Mouse (Mus musculus) gastrocnemius, adult 8-10 months (tissue): ENCODE measurements around the gene Nav2. TPM values are rescaled to one million over a fixed set of nuclear protein-coding genes. Genes with fewer than 3 reads are reported as not detected.

Experiments
- DNase-seq, 2 experiments: peaks; one replicate each; pipeline ENCODE4 v3.0.0; 2022; ENCODE audit warnings: low spot score in 2 of 2
- total RNA-seq, 4 experiments: library from RNA; stranded (reverse); gene quantifications; 2 replicates each; pipeline ENCODE4 v1.2.4; 2022

Nav2 gene
- total RNA-seq, 4 experiments from 2014 or later: 15.9 to 30.8 (median 25.7) TPM

GRCm38 (mm10) chr7:49093596-49093995 is 185.1 kb downstream of the Nav2 start:
- DNase-seq: no peak

GRCm38 (mm10) chr7:49094531-49094930 is 186.0 kb downstream of the Nav2 start:
- DNase-seq: no peak

GRCm38 (mm10) chr7:49101291-49101690 is 192.8 kb downstream of the Nav2 start:
- no peak for DNase-seq

GRCm38 (mm10) chr7:49102223-49102622 is 193.7 kb downstream of the Nav2 start:
- no peak for DNase-seq

- DNase-seq: no peak
Measured at GRCm38 (mm10) chr7:49104376-49104775, 195.9 kb downstream of the Nav2 start.

- DNase-seq: no peak
Measured at GRCm38 (mm10) chr7:49104793-49105192, 196.3 kb downstream of the Nav2 start.

GRCm38 (mm10) chr7:49105501-49105900 is 197.0 kb downstream of the Nav2 start:
- no peak for DNase-seq

GRCm38 (mm10) chr7:49108076-49108475 is 199.6 kb downstream of the Nav2 start:
- no peak for DNase-seq

GRCm38 (mm10) chr7:49119016-49119415 is 210.5 kb downstream of the Nav2 start:
- no peak for DNase-seq

GRCm38 (mm10) chr7:49119794-49120487 is 211.4 kb downstream of the Nav2 start:
- no peak for DNase-seq

- DNase-seq: no peak
Measured at GRCm38 (mm10) chr7:49120488-49120864, 212.0 kb downstream of the Nav2 start.

GRCm38 (mm10) chr7:49120935-49121691 is 212.6 kb downstream of the Nav2 start:
- peak; percentile 26 to 41 for DNase-seq

GRCm38 (mm10) chr7:49122498-49122897 is 214.0 kb downstream of the Nav2 start:
- no peak for DNase-seq

GRCm38 (mm10) chr7:49125545-49125944 is 217.0 kb downstream of the Nav2 start:
- peak; percentile 6 to 9 for DNase-seq

GRCm38 (mm10) chr7:49128224-49128623 is 219.7 kb downstream of the Nav2 start:
- DNase-seq: no peak

- DNase-seq: peak; percentile 30 to 48
Measured at GRCm38 (mm10) chr7:49132851-49133351, 224.4 kb downstream of the Nav2 start.

- DNase-seq: no peak
Measured at GRCm38 (mm10) chr7:49134396-49134795, 225.9 kb downstream of the Nav2 start.

GRCm38 (mm10) chr7:49139762-49140161 is 231.2 kb downstream of the Nav2 start:
- DNase-seq: no peak

GRCm38 (mm10) chr7:49143966-49144365 is 235.4 kb downstream of the Nav2 start:
- no peak for DNase-seq

- no peak for DNase-seq
Measured at GRCm38 (mm10) chr7:49145749-49146670, 237.5 kb downstream of the Nav2 start.

- DNase-seq: no peak
Measured at GRCm38 (mm10) chr7:49152297-49152696, 243.8 kb downstream of the Nav2 start.

GRCm38 (mm10) chr7:49152713-49153112 is 244.2 kb downstream of the Nav2 start:
- no peak for DNase-seq
